9 mouse cellular contexts compared by ENCODE assay signal in the genomic region with DNA sequence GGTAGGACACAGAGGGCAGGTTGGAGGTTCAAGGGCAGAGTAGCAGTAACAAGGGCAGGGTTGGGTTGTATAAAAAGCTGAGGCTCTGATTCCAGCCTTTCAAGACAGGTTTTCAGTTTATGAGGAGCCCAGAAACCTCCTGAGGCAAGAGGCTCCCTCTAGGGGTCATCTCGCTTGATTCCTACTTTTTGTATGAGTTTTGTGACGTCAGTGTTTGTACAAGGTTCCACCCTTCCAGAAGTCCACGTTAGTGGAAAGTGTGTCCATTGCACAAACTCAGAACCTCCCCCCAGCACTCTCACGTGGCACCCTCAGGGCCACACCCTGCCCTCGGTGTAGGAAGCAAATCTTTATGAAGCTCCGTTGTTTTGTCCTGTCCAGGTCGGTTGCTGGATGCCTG. TPM values are rescaled to one million over a fixed set of nuclear protein-coding genes. Genes with fewer than 3 reads are reported as not detected.
A peak's percentile ranks its signal among the peaks of the same experiment; 100 is the strongest.
DNase-seq lines count a peak whose midpoint lies in the region; ATAC-seq lines count a peak whose summit lies in the region.
"Had no signal": no experiment of that assay in that cellular context is flagged by ENCODE, and none has a peak within 500 bp of the region (broad histone marks: within the 10 kb centered on the region; RNA-seq: fewer than 3 reads in every experiment).

No protein-coding gene starts in this region.

- no peak overlapping the region for H3K4me3 ChIP-seq in embryonic facial prominence, embryonic 14.5 days (ENCODE audit: low read depth, low read length)
- H3K4me3 ChIP-seq in liver, embryonic 16.5 days (ENCODE audit: low read depth, low read length) = no peak overlapping the region
- no peak overlapping the region for H3K4me3 ChIP-seq in stomach, embryonic 16.5 days (replicated peaks; ENCODE audit: low read length)
- H3K4me3 ChIP-seq: limb, embryonic 12.5 days had no signal

- H3K9ac ChIP-seq in embryonic facial prominence, embryonic 14.5 days (ENCODE audit: low read depth, low read length) = peak overlapping the region; percentile 0; the same call in 1 of the 2 replicates
- no peak overlapping the region for H3K9ac ChIP-seq in liver, embryonic 16.5 days (ENCODE audit: low read depth, low read length)
- H3K9ac ChIP-seq in stomach, embryonic 16.5 days (ENCODE audit: low read length) = no peak overlapping the region
- H3K9ac ChIP-seq: limb, embryonic 12.5 days had no signal

- peak; percentile 58; the same call in 1 of the 2 replicates for ATAC-seq in embryonic facial prominence, embryonic 14.5 days (ENCODE audit: low read depth)
- ATAC-seq in inflammation-experienced regulatory T-cells, adult 6 months = peak; percentile 46
- ATAC-seq in liver, embryonic 16.5 days (ENCODE audit: low read depth) = peak; percentile 76
- peak; percentile 91 for ATAC-seq in stomach, embryonic 16.5 days (ENCODE audit: insufficient read depth, low FRiP score)

- no peak overlapping the region for H3K27ac ChIP-seq in embryonic facial prominence, embryonic 14.5 days (replicated peaks; ENCODE audit: low read depth, low read length)
- H3K27ac ChIP-seq in liver, embryonic 16.5 days (ENCODE audit: low read length) = no peak overlapping the region
- H3K27ac ChIP-seq in stomach, embryonic 16.5 days (ENCODE audit: low read length) = no peak overlapping the region
- H3K27ac ChIP-seq: limb, embryonic 12.5 days had no signal

- no peaks in the 10 kb centered on the region for H3K9me3 ChIP-seq in embryonic facial prominence, embryonic 14.5 days (ENCODE audit: control insufficient read depth, low read length)
- no peaks in the 10 kb centered on the region for H3K9me3 ChIP-seq in liver, embryonic 16.5 days (replicated peaks; ENCODE audit: control insufficient read depth, low read length)
- H3K9me3 ChIP-seq in stomach, embryonic 16.5 days (replicated peaks; ENCODE audit: control insufficient read depth, low read length) = no peaks in the 10 kb centered on the region
- H3K9me3 ChIP-seq: limb, embryonic 12.5 days had no signal

- H3K36me3 ChIP-seq in embryonic facial prominence, embryonic 14.5 days (ENCODE audit: control insufficient read depth, insufficient read depth, low read length) = no peaks in the 10 kb centered on the region
- H3K36me3 ChIP-seq in liver, embryonic 16.5 days (ENCODE audit: control insufficient read depth, insufficient read depth) = no peaks in the 10 kb centered on the region
- H3K36me3 ChIP-seq in stomach, embryonic 16.5 days (ENCODE audit: control insufficient read depth, insufficient read depth, low read length) = no peaks in the 10 kb centered on the region
- H3K36me3 ChIP-seq: limb, embryonic 12.5 days had no signal

- H3K27me3 ChIP-seq in embryonic facial prominence, embryonic 14.5 days (replicated peaks; ENCODE audit: control insufficient read depth, insufficient read depth, low read length) = no peaks in the 10 kb centered on the region
- H3K27me3 ChIP-seq in liver, embryonic 16.5 days (ENCODE audit: control insufficient read depth, insufficient read depth, low read depth, low read length) = no peaks in the 10 kb centered on the region
- H3K27me3 ChIP-seq in stomach, embryonic 16.5 days (ENCODE audit: control insufficient read depth, insufficient read depth, low read length) = no peaks in the 10 kb centered on the region
- H3K27me3 ChIP-seq: limb, embryonic 12.5 days had no signal

- H3K4me2 ChIP-seq in embryonic facial prominence, embryonic 14.5 days (ENCODE audit: low read depth, low read length) = no peak overlapping the region
- H3K4me2 ChIP-seq in liver, embryonic 16.5 days (ENCODE audit: low read depth, low read length) = peak overlapping the region; percentile 6; the same call in 1 of the 2 replicates
- peak overlapping the region; percentile 17; the same call in 1 of the 2 replicates for H3K4me2 ChIP-seq in stomach, embryonic 16.5 days (ENCODE audit: low read depth, low read length)
- H3K4me2 ChIP-seq: limb, embryonic 12.5 days had no signal

- WGBS in embryonic facial prominence, embryonic 14.5 days = 20% methylated on average over 7 of the region's 7 CpGs
- 20% methylated on average over 7 of the region's 7 CpGs for WGBS in liver, embryonic 16.5 days (ENCODE audit: insufficient replicate concordance)
- WGBS in stomach, embryonic 16.5 days = 14% methylated on average over 7 of the region's 7 CpGs

- DNase-seq in adrenal gland, adult 2 months = peak; percentile 73
- DNase-seq in adrenal gland, postnatal 25 days = no peak
- DNase-seq in right cerebral cortex, adult 18-20 months = peak; percentile 69
- DNase-seq in right cerebral cortex, postnatal 4 days = no peak
- peak; percentile 86 for DNase-seq in embryonic facial prominence, embryonic 14.5 days (ENCODE audit: low spot score)

- peaks cover 12% of the 10 kb centered on the region for H3K4me1 ChIP-seq in embryonic facial prominence, embryonic 14.5 days (ENCODE audit: control insufficient read depth, insufficient read depth, low read length)
- peaks cover 9% of the 10 kb centered on the region for H3K4me1 ChIP-seq in liver, embryonic 16.5 days (ENCODE audit: control insufficient read depth, low read depth, low read length)
- peaks cover 9% of the 10 kb centered on the region; the same call in 1 of the 2 replicates for H3K4me1 ChIP-seq in stomach, embryonic 16.5 days (ENCODE audit: control insufficient read depth, insufficient read depth, low read length)

RNA-seq across cellular contexts. Expression of a gene that starts 14.7 kb away (rescaled TPM):
- 100 to 1,000 TPM; 208 to 296 TPM for total RNA-seq in adrenal gland, adult 2 months (2021)
- 332 and 340 TPM in 2 replicates for polyA plus RNA-seq in adrenal gland, adult 2 months (2012; rRNA removed)
- 245 and 267 TPM in 2 replicates for total RNA-seq in adrenal gland, postnatal 25 days (2021)
- polyA plus RNA-seq in embryonic facial prominence, embryonic 14.5 days (2014; fragmentation: Nextera tagmentation; extraction: Ambion mirVana) = 33.8 and 40.3 TPM in 2 replicates
- 1 to 10 TPM; 4.3 to 6.7 (median 5.3) TPM for polyA plus RNA-seq in inflammation-experienced regulatory T-cells, adult 6 months (2017; shearing (Covaris generic))
- polyA plus RNA-seq in liver, embryonic 16.5 days (2015; fragmentation: Nextera tagmentation; extraction: Ambion mirVana) = 11.6 and 11.8 TPM in 2 replicates
- polyA plus RNA-seq in stomach, embryonic 16.5 days (2015; fragmentation: Nextera tagmentation; extraction: Ambion mirVana) = 35.9 and 42.3 TPM in 2 replicates

RNA-seq across cellular contexts. Expression of a gene that starts 19.8 kb away (rescaled TPM):
- total RNA-seq in adrenal gland, adult 2 months (2021) = 1 to 10 TPM in 1 of 2 experiments, under 1 TPM in 1; 0.55 to 1.3 TPM
- polyA plus RNA-seq in adrenal gland, adult 2 months (2012; rRNA removed) = 0.32 and 0.52 TPM in 2 replicates
- total RNA-seq in adrenal gland, postnatal 25 days (2021) = 0.39 TPM in 1 of 2 replicates, not detected in the other
- polyA plus RNA-seq in embryonic facial prominence, embryonic 14.5 days (2014; fragmentation: Nextera tagmentation; extraction: Ambion mirVana) = 5.9 and 7.8 TPM in 2 replicates
- 1 to 10 TPM in 2 of 3 experiments, under 1 TPM in 1; 0.10 to 1.5 (median 1.2) TPM for polyA plus RNA-seq in inflammation-experienced regulatory T-cells, adult 6 months (2017; shearing (Covaris generic))
- 0.09 and 0.14 TPM in 2 replicates for polyA plus RNA-seq in liver, embryonic 16.5 days (2015; fragmentation: Nextera tagmentation; extraction: Ambion mirVana)
- 3.1 and 3.4 TPM in 2 replicates for polyA plus RNA-seq in stomach, embryonic 16.5 days (2015; fragmentation: Nextera tagmentation; extraction: Ambion mirVana)

RNA-seq across cellular contexts. Expression of a gene that starts 55.7 kb away (rescaled TPM):
- total RNA-seq in adrenal gland, adult 2 months (2021) = not detected
- polyA plus RNA-seq in adrenal gland, adult 2 months (2012; rRNA removed) = not detected in 2 replicates
- total RNA-seq in adrenal gland, postnatal 25 days (2021) = not detected in 2 replicates
- 0.38 TPM in 1 of 2 replicates, not detected in the other for polyA plus RNA-seq in embryonic facial prominence, embryonic 14.5 days (2014; fragmentation: Nextera tagmentation; extraction: Ambion mirVana)
- polyA plus RNA-seq in inflammation-experienced regulatory T-cells, adult 6 months (2017; shearing (Covaris generic)) = 1 to 10 TPM; 1.6 to 1.7 (median 1.7) TPM
- polyA plus RNA-seq in liver, embryonic 16.5 days (2015; fragmentation: Nextera tagmentation; extraction: Ambion mirVana) = 0.16 and 0.96 TPM in 2 replicates
- polyA plus RNA-seq in stomach, embryonic 16.5 days (2015; fragmentation: Nextera tagmentation; extraction: Ambion mirVana) = 8.9 and 9.9 TPM in 2 replicates
- polyA plus RNA-seq: limb, embryonic 12.5 days had no signal

Comparison
In these comparisons a context has a peak if more than half of its experiments do, and no peak if none do; other contexts are left out.
1. DNase-seq: peak in adrenal gland, adult 2 months (single experiment), right cerebral cortex, adult 18-20 months (single experiment) and embryonic facial prominence, embryonic 14.5 days (single experiment); none in adrenal gland, postnatal 25 days (single experiment) and right cerebral cortex, postnatal 4 days (single experiment).
2. Peak in every context shown above with its lines, with median percentiles within 50 percentile points of each other: ATAC-seq.